Mouse (Mus musculus) liver, postnatal 0 days (tissue): Measurements from ENCODE around the gene Bco2.

Experiments
- CTCF ChIP-seq: sonication (generic); IDR thresholded peaks from 2 replicates; pipeline ENCODE4 v1.5.1; 2016; ENCODE audit warnings: antibody characterized with exemption, low read depth
- EP300 ChIP-seq: IDR thresholded peaks from 2 replicates; pipeline ENCODE4 v1.6.1; 2016; ENCODE audit warnings: antibody characterized with exemption, low read depth, mild to moderate bottlenecking

GRCm38 (mm10) chr9:50590856-50591518 is 36.0 kb upstream of the Bco2 start:
- TF ChIP-seq CTCF: no peak
- TF ChIP-seq EP300: no peak
